Comparison of ENCODE assay signal across 16 mouse cellular contexts in the genomic region with DNA sequence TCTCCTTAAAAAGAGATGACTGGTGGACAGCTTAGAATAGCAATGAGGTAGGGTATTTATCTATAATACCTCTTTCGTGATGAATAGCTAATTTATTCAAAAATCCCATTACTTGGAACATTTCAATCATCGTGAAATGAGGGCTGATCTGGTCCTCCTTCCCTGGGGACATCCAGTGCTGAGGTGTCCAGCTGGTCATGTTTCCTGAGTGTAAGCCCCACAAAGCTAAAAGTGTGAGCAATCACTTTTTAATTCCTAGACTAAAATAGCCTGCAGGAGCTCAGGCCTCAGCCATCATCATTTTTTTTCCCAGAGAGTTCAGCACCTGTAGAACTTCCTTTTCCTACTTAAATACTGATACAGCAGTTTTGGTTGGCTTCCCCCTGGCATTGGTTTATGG.
"Had no signal": no experiment of that assay in that cellular context is flagged by ENCODE, and none has a peak within 500 bp of the region (broad histone marks: within the 10 kb centered on the region; RNA-seq: fewer than 3 reads in every experiment).

No protein-coding gene starts in this region.

- H3K27ac ChIP-seq: limb, embryonic 12.5 days; liver, embryonic 14.5 days; macrophage had no signal

- H3K36me3 ChIP-seq: kidney, embryonic 15.5 days; limb, embryonic 12.5 days; limb, embryonic 15.5 days had no signal

- DNase-seq: kidney, adult 2 months; kidney, postnatal 10 days; kidney, postnatal 36 days; layer of hippocampus, postnatal 36 days; left cerebral cortex, postnatal 4 days; liver, postnatal 0 days; lung, embryonic 14.5 days; thymus, adult 18-20 months; thymus, postnatal 36 days had no signal

- H3K4me1 ChIP-seq: limb, embryonic 12.5 days had no signal

- ATAC-seq: liver, postnatal 0 days; lung, postnatal 0 days had no signal

- H3K4me3 ChIP-seq: kidney, embryonic 15.5 days; limb, embryonic 12.5 days; limb, embryonic 15.5 days had no signal

- H3K9me3 ChIP-seq: kidney, embryonic 15.5 days; limb, embryonic 15.5 days had no signal

- H3K4me2 ChIP-seq: kidney, embryonic 15.5 days; limb, embryonic 12.5 days; limb, embryonic 15.5 days; liver, embryonic 11.5 days; lung, embryonic 14.5 days had no signal

- H3K27me3 ChIP-seq: kidney, embryonic 15.5 days; limb, embryonic 12.5 days; limb, embryonic 15.5 days had no signal

- H3K9ac ChIP-seq: kidney, embryonic 15.5 days; limb, embryonic 12.5 days; limb, embryonic 15.5 days; liver, embryonic 14.5 days; liver, postnatal 0 days; lung, embryonic 14.5 days had no signal
